Mouse (Mus musculus) right cerebral cortex, postnatal 10 days (tissue): ENCODE measurements around the gene Zfp110.
"Not testable (repeated sequence)": the region's sequence is repeated elsewhere in the genome, so short reads cannot be mapped to it uniquely, and the experiment has no call there.

Experiments used
- DNase-seq, 2 experiments: peaks; one replicate each; pipeline ENCODE4 v3.0.0; 2021; ENCODE audit warnings: low spot score in 2 of 2

Gene Zfp110

GRCm38 (mm10) chr7:12834162-12835120, at the start of gene Zfp110:
TSS of gene Zfp110 (plus strand) at chr7:12834761.
- peak; percentile 91 to 92 for DNase-seq

GRCm38 (mm10) chr7:12787333-12787732, 47.2 kb upstream of the Zfp110 start:
- DNase-seq: no peak

GRCm38 (mm10) chr7:12788025-12788424, 46.5 kb upstream of the Zfp110 start:
- no peak for DNase-seq

- DNase-seq: not testable (repeated sequence)
Measured at GRCm38 (mm10) chr7:12792624-12793023, 41.9 kb upstream of the Zfp110 start.

GRCm38 (mm10) chr7:12797971-12798370, 36.6 kb upstream of the Zfp110 start:
- DNase-seq: no peak

- DNase-seq: no peak
Measured at GRCm38 (mm10) chr7:12799554-12799953, 35.0 kb upstream of the Zfp110 start.

GRCm38 (mm10) chr7:12802866-12803726, 31.5 kb upstream of the Zfp110 start, which contains the start of gene Zscan18:
TSS of gene Zscan18 (minus strand) at chr7:12803635.
- DNase-seq: peak; percentile 90 to 93

- no peak for DNase-seq
Measured at GRCm38 (mm10) chr7:12803727-12804071, 30.9 kb upstream of the Zfp110 start.

GRCm38 (mm10) chr7:12815566-12815965, 19.0 kb upstream of the Zfp110 start:
- DNase-seq: no peak

GRCm38 (mm10) chr7:12818521-12819295, 15.9 kb upstream of the Zfp110 start, which contains the start of gene Zfp329:
TSS of gene Zfp329 (minus strand) at chr7:12818858.
- DNase-seq: peak; percentile 95 to 96

GRCm38 (mm10) chr7:12835193-12835671, 671 bp downstream of the Zfp110 start:
- peak; percentile 45 to 52 for DNase-seq

- DNase-seq: no peak
Measured at GRCm38 (mm10) chr7:12835779-12836178, 1.2 kb downstream of the Zfp110 start.

- no peak for DNase-seq
Measured at GRCm38 (mm10) chr7:12874301-12874700, 39.7 kb downstream of the Zfp110 start.

GRCm38 (mm10) chr7:12880036-12880435, 45.5 kb downstream of the Zfp110 start:
- no peak for DNase-seq

GRCm38 (mm10) chr7:12880497-12880896, 45.9 kb downstream of the Zfp110 start:
- DNase-seq: not testable (repeated sequence)

GRCm38 (mm10) chr7:12880911-12881660, 46.5 kb downstream of the Zfp110 start, which contains the start of gene Zfp128:
TSS of gene Zfp128 (plus strand) at chr7:12881177.
- peak; percentile 98 to 99 for DNase-seq

- no peak for DNase-seq
Measured at GRCm38 (mm10) chr7:12886563-12887266, 52.2 kb downstream of the Zfp110 start.

GRCm38 (mm10) chr7:12887585-12887984, 53.0 kb downstream of the Zfp110 start:
- DNase-seq: no peak

- DNase-seq: no peak
Measured at GRCm38 (mm10) chr7:12890928-12891327, 56.4 kb downstream of the Zfp110 start.

GRCm38 (mm10) chr7:12891334-12891733, 56.8 kb downstream of the Zfp110 start:
- DNase-seq: no peak
